Mouse (Mus musculus): ENCODE data around the gene Gm20509. TPM values are rescaled to one million over a fixed set of nuclear protein-coding genes. Genes with fewer than 3 reads are reported as not detected.

The Gm20509 gene
- polyA plus RNA-seq, 1 experiment from 2014 or later = not detected

- Histone ChIP-seq H3K27me3 (ENCODE audit: control insufficient read depth, insufficient read depth, low read length) (no peaks in the 10 kb centered on the region), H3K4me2 (ENCODE audit: low read depth) (no peak overlapping the region), H3K4me1 (ENCODE audit: control insufficient read depth, insufficient read depth, low read length) (no peaks in the 10 kb centered on the region), H3K36me3 (ENCODE audit: control insufficient read depth, insufficient read depth, low read length) (no peaks in the 10 kb centered on the region), H3K27ac (ENCODE audit: low read depth, low read length) (no peak overlapping the region), H3K9me3 (ENCODE audit: control insufficient read depth, low read length) (no peaks in the 10 kb centered on the region), H3K9ac (ENCODE audit: low read length) (no peak overlapping the region), H3K4me3 (ENCODE audit: low read depth, low read length) (no peak overlapping the region)
- DNase-seq (ENCODE audit: low spot score) (no peak), ATAC-seq (ENCODE audit: insufficient read depth, low FRiP score, low TSS enrichment) (no peak)
- 80% methylated on average over 16 of the region's 16 CpGs for WGBS
Measured at GRCm38 (mm10) chr9:73089222-73089920, 12.9 kb upstream of the Gm20509 start.

- WGBS = 83% methylated on average over 10 of the region's 10 CpGs
- no peak for ATAC-seq (ENCODE audit: insufficient read depth, low FRiP score, low TSS enrichment)
- no peaks in the 10 kb centered on the region for H3K27me3 ChIP-seq (ENCODE audit: control insufficient read depth, insufficient read depth, low read length)
- H3K27ac ChIP-seq (ENCODE audit: low read depth, low read length) = no peak overlapping the region
- no peaks in the 10 kb centered on the region for H3K36me3 ChIP-seq (ENCODE audit: control insufficient read depth, insufficient read depth, low read length)
- DNase-seq (ENCODE audit: low spot score) = no peak
- no peak overlapping the region for H3K4me2 ChIP-seq (ENCODE audit: low read depth)
- no peak overlapping the region for H3K9ac ChIP-seq (ENCODE audit: low read length)
- no peaks in the 10 kb centered on the region for H3K9me3 ChIP-seq (ENCODE audit: control insufficient read depth, low read length)
- no peaks in the 10 kb centered on the region for H3K4me1 ChIP-seq (ENCODE audit: control insufficient read depth, insufficient read depth, low read length)
- H3K4me3 ChIP-seq (ENCODE audit: low read depth, low read length) = no peak overlapping the region
Measured at GRCm38 (mm10) chr9:73090121-73090520, 12.1 kb upstream of the Gm20509 start.

GRCm38 (mm10) chr9:73091747-73092146 is 10.5 kb upstream of the Gm20509 start:
- H3K9me3 ChIP-seq (ENCODE audit: control insufficient read depth, low read length) = no peaks in the 10 kb centered on the region
- H3K27me3 ChIP-seq (ENCODE audit: control insufficient read depth, insufficient read depth, low read length) = no peaks in the 10 kb centered on the region
- no peak overlapping the region for H3K4me2 ChIP-seq (ENCODE audit: low read depth)
- ATAC-seq (ENCODE audit: insufficient read depth, low FRiP score, low TSS enrichment) (no peak), DNase-seq (ENCODE audit: low spot score) (no peak)
- no peak overlapping the region for H3K9ac ChIP-seq (ENCODE audit: low read length)
- no peak overlapping the region for H3K4me3 ChIP-seq (ENCODE audit: low read depth, low read length)
- no peak overlapping the region for H3K27ac ChIP-seq (ENCODE audit: low read depth, low read length)
- 2% methylated on average over 1 of the region's 1 CpGs for WGBS
- no peaks in the 10 kb centered on the region for H3K4me1 ChIP-seq (ENCODE audit: control insufficient read depth, insufficient read depth, low read length)
- H3K36me3 ChIP-seq (ENCODE audit: control insufficient read depth, insufficient read depth, low read length) = no peaks in the 10 kb centered on the region

- 46% methylated on average over 17 of the region's 17 CpGs for WGBS
- DNase-seq (ENCODE audit: low spot score) (peak; percentile 25), ATAC-seq (ENCODE audit: insufficient read depth, low FRiP score, low TSS enrichment) (peak; percentile 41; the same call in 1 of the 2 replicates)
- Histone ChIP-seq H3K9me3 (ENCODE audit: control insufficient read depth, low read length) (no peaks in the 10 kb centered on the region), H3K27ac (ENCODE audit: low read depth, low read length) (no peak overlapping the region), H3K36me3 (ENCODE audit: control insufficient read depth, insufficient read depth, low read length) (no peaks in the 10 kb centered on the region), H3K4me3 (ENCODE audit: low read depth, low read length) (no peak overlapping the region), H3K4me2 (ENCODE audit: low read depth) (no peak overlapping the region), H3K9ac (ENCODE audit: low read length) (no peak overlapping the region), H3K4me1 (ENCODE audit: control insufficient read depth, insufficient read depth, low read length) (no peaks in the 10 kb centered on the region), H3K27me3 (ENCODE audit: control insufficient read depth, insufficient read depth, low read length) (no peaks in the 10 kb centered on the region)
Measured at GRCm38 (mm10) chr9:73094580-73094979, 7.7 kb upstream of the Gm20509 start.

- Histone ChIP-seq H3K27ac (ENCODE audit: low read depth, low read length) (no peak overlapping the region), H3K4me2 (ENCODE audit: low read depth) (no peak overlapping the region), H3K9me3 (ENCODE audit: control insufficient read depth, low read length) (no peaks in the 10 kb centered on the region), H3K9ac (ENCODE audit: low read length) (no peak overlapping the region), H3K4me3 (ENCODE audit: low read depth, low read length) (no peak overlapping the region), H3K36me3 (ENCODE audit: control insufficient read depth, insufficient read depth, low read length) (no peaks in the 10 kb centered on the region), H3K27me3 (ENCODE audit: control insufficient read depth, insufficient read depth, low read length) (no peaks in the 10 kb centered on the region; the same call in 1 of the 2 replicates), H3K4me1 (ENCODE audit: control insufficient read depth, insufficient read depth, low read length) (no peaks in the 10 kb centered on the region)
- 84% methylated on average over 2 of the region's 2 CpGs for WGBS
- no peak for DNase-seq (ENCODE audit: low spot score)
- ATAC-seq (ENCODE audit: insufficient read depth, low FRiP score, low TSS enrichment) = no peak
Measured at GRCm38 (mm10) chr9:73097898-73098297, 4.4 kb upstream of the Gm20509 start.

- Histone ChIP-seq H3K27ac (ENCODE audit: low read depth, low read length) (no peak within 1 kb of the TSS), H3K4me2 (ENCODE audit: low read depth) (no peak within 1 kb of the TSS), H3K36me3 (ENCODE audit: control insufficient read depth, insufficient read depth, low read length) (no peaks in the 10 kb centered on the region), H3K4me1 (ENCODE audit: control insufficient read depth, insufficient read depth, low read length) (no peaks in the 10 kb centered on the region), H3K9ac (ENCODE audit: low read length) (no peak within 1 kb of the TSS), H3K4me3 (ENCODE audit: low read depth, low read length) (no peak within 1 kb of the TSS), H3K9me3 (ENCODE audit: control insufficient read depth, low read length) (no peaks in the 10 kb centered on the region), H3K27me3 (ENCODE audit: control insufficient read depth, insufficient read depth, low read length) (peaks cover 4% of the 10 kb centered on the region; the same call in 1 of the 2 replicates)
- ATAC-seq (ENCODE audit: insufficient read depth, low FRiP score, low TSS enrichment) (no peak), DNase-seq (ENCODE audit: low spot score) (no peak)
- 88% methylated on average over 5 of the region's 5 CpGs for WGBS
Measured at GRCm38 (mm10) chr9:73101536-73101935, 734 bp upstream of the Gm20509 start, which contains the start of gene Khdc3. Gene Khdc3 (plus strand): TSS chr9:73101836.

GRCm38 (mm10) chr9:73103159-73103879 is 1.0 kb downstream of the Gm20509 start:
- H3K4me1 ChIP-seq (ENCODE audit: control insufficient read depth, insufficient read depth, low read length) = no peaks in the 10 kb centered on the region
- peak; percentile 55; the same call in 1 of the 2 replicates for ATAC-seq (ENCODE audit: insufficient read depth, low FRiP score, low TSS enrichment)
- H3K9me3 ChIP-seq (ENCODE audit: control insufficient read depth, low read length) = no peaks in the 10 kb centered on the region
- H3K27me3 ChIP-seq (ENCODE audit: control insufficient read depth, insufficient read depth, low read length) = peaks cover 4% of the 10 kb centered on the region; the same call in 1 of the 2 replicates
- 8% methylated on average over 58 of the region's 60 CpGs for WGBS
- DNase-seq (ENCODE audit: low spot score) = peak; percentile 51
- no peak overlapping the region for H3K27ac ChIP-seq (ENCODE audit: low read depth, low read length)
- H3K36me3 ChIP-seq (ENCODE audit: control insufficient read depth, insufficient read depth, low read length) = no peaks in the 10 kb centered on the region
- peak overlapping the region; percentile 77 for H3K4me2 ChIP-seq (ENCODE audit: low read depth)
- peak overlapping the region; percentile 56 for H3K9ac ChIP-seq (ENCODE audit: low read length)
- H3K4me3 ChIP-seq (ENCODE audit: low read depth, low read length) = peak overlapping the region; percentile 42

GRCm38 (mm10) chr9:73103880-73104198 is 1.6 kb downstream of the Gm20509 start:
- DNase-seq (ENCODE audit: low spot score) (no peak), ATAC-seq (ENCODE audit: insufficient read depth, low FRiP score, low TSS enrichment) (peak; percentile 13; the same call in 1 of the 2 replicates)
- peak overlapping the region; percentile 77 for H3K4me2 ChIP-seq (ENCODE audit: low read depth)
- H3K27me3 ChIP-seq (ENCODE audit: control insufficient read depth, insufficient read depth, low read length) = peaks cover 4% of the 10 kb centered on the region; the same call in 1 of the 2 replicates
- 40% methylated on average over 5 of the region's 5 CpGs for WGBS
- H3K4me3 ChIP-seq (ENCODE audit: low read depth, low read length) = peak overlapping the region; percentile 42; the same call in 1 of the 2 replicates
- H3K36me3 ChIP-seq (ENCODE audit: control insufficient read depth, insufficient read depth, low read length) = no peaks in the 10 kb centered on the region
- H3K9ac ChIP-seq (ENCODE audit: low read length) = peak overlapping the region; percentile 56
- no peaks in the 10 kb centered on the region for H3K9me3 ChIP-seq (ENCODE audit: control insufficient read depth, low read length)
- no peaks in the 10 kb centered on the region for H3K4me1 ChIP-seq (ENCODE audit: control insufficient read depth, insufficient read depth, low read length)
- no peak overlapping the region for H3K27ac ChIP-seq (ENCODE audit: low read depth, low read length)
